Mouse (Mus musculus) ovary, postnatal 36 days (tissue): ENCODE data around the gene Dyrk1a.

Experiments used
- DNase-seq: peaks from one replicate; pipeline ENCODE4 v3.0.0; 2022; ENCODE audit warnings: low spot score, mixed read lengths

Dyrk1a gene

DNA sequence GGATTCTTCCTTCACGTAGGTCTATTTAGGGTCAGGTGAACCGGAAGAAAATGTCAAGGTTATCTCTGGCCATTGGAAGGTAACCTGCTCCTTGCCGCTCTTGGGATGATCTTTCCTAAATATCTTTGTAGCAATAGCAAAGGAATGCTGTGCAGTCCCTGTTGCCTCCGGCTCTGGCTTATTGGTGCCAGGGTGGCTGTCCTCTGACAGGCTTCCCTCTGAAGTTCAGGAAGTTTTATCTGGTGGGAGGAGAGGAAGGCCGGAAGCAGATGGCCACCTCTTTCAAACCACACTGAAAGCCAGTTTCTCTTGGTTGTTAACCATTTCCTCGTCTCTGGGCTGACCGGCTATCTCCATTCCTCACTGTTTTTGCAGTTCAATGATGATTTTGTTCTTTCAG is 10.5 kb upstream of the Dyrk1a start:
- no peak for DNase-seq

DNA sequence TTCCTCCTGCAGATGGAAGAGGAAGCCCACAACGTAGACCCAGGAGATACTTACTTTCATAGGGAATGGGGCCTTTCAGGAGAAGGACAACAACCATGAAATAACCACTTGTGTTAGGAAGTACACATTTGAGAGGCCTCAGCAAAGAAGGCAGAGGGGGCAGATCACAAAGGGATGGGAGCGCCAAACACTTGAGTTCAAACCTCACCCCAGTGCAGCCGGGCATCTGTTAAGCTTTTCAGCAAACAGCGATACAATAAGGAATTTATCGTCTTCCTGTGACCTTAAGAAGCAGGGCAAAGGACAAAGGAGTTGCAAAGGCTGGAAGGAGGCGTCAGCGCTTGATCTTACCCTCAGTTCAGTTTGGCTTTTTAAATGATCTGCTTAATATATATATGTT is 10.0 kb upstream of the Dyrk1a start:
- DNase-seq: no peak

GRCm38 (mm10) chr16:94560618-94561017 is 9.2 kb upstream of the Dyrk1a start:
- DNase-seq: no peak

DNA sequence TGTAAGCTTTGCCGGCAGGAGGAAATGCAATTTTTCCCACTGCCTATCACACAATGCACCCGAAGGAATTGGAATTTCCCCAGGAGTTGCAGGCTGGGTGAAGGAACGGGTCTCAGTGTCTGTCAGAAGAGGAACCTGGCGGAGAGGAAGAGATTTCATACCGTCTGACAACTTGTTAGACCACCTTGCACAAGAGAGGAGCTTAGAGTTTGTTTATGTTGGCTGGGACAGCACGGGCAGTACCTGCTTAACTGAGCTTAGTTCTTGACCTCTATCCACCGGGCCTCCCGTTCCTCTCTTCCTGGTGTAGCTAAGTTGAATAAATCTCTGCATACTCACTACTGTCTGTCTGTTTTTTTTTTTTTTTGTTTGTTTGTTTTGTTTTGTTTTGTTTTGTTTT is 3.7 kb upstream of the Dyrk1a start:
- no peak for DNase-seq

- DNase-seq: no peak
These were observed 2.8 kb upstream of the Dyrk1a start for GRCm38 (mm10) chr16:94566834-94567585.

GRCm38 (mm10) chr16:94567751-94568150 is 2.1 kb upstream of the Dyrk1a start:
- no peak for DNase-seq

DNA sequence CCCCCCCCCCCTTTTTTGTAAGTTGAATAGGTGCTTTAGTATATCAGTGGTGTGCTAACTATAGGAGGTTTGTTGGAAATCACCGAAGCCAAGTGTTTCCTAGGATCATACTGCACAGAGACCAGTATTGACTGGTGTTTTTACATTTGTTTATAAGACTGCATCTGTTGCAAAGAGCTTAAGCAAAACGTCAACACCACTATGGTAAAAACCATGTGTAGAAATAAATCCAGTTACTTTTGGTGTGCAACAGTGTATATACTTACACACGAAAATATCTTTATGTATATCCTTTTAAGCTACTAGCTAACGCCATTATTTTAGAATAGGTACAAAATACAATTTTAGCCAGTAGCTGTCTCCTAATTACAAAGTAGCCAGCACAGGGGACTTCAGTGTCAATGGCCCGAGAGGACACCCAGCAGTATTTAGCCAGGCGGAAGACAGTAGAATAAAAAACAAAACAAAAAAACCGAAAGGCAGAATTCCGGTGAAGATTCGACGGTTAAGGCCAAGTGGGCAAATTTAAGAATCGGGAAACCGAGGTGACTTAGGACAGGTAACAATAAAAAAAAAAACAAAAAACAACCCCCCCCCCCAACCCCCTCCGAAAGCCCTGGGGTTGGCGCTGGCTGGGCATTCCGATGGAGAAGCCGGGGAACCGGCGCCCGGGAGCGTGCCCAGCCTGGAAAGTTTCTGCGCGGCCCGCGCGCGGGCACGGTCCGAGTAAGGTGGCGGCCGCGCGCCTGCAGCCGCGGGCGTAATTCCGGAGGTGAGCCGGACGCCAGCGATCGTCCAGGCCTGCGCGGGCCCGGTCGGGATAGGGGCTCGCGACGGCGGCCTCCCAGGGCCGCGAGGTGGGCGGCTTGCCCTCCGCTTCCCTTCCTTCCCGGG is 1.2 kb upstream of the Dyrk1a start:
- DNase-seq: no peak

GRCm38 (mm10) chr16:94570361-94571041 is 691 bp downstream of the Dyrk1a start:
- DNase-seq: peak; percentile 72

DNA sequence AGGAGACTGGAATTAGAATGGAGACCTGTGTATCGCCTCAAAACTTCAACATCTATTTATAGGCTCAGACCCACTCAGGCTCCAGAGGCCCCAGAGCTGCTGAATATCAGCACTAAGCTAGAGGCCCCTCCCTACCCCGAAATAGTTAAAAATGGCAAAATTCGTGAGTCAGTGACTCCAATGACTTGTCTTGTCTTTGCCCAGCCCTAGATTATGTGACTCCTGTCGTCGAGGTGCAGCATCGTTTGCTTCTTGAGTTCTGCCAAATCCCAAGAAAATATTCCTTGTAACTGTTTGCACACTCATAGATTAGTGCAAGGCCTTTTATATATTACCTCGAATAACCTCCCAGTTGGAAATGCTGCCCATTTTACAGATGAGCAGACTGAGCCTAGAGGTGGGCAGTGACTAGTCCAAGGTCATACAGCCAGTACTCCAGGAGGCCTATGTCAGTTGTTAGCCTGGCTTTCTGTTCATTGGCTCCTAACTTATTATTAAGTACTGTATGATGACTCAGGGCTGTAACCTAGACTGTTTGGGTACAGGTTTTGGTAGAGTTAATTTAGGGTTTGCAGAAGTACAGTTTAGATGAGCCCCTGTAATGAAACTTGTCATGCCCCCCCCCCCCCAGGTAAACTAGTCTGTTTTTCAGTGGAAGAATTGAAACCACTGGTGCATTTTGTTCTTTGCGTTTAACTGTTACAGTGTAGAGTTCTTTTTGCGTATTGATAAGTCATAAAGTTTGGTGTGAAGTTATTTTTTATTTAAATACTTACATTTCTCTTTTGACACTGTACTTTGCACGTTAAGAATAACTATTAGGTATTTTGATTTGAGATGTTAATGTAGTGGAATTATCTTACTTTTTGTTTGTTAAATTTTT is 1.5 kb downstream of the Dyrk1a start:
- no peak for DNase-seq

- no peak for DNase-seq
These were observed 2.6 kb downstream of the Dyrk1a start for GRCm38 (mm10) chr16:94572422-94572821.

DNA sequence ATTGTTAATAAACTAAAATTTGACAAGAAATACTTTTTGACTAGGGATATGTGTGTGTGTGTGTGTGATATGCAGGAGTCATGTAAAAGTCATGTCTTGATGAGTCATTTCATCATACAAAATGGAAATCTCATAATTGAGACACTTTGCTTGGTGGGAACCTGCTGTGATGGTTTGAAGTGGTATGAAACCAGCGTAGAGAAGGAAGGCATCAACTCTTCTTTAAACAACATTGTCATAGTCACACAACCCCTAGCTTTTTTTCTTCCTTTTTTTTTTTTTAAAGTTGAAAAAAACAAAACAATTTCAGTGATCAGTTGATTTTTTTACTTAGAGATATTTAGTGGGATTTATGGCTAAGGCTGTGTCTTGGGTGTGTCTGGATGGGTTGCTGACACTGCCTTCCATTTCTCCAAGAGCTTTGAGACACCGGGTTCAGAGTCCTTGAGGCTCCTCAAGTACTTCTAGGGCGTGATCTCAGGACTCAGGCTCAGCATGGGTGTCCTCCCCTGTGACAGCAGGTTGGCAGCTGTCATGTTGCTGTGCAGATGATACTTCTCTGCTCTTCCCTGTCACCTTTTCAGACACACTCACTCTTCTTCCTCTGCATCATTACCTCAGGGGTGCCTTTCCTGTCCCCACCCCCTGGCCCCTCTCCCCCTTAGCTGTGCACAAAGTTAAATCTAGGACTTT is 4.4 kb downstream of the Dyrk1a start:
- no peak for DNase-seq

- no peak for DNase-seq
These were observed 4.9 kb downstream of the Dyrk1a start for GRCm38 (mm10) chr16:94574718-94575094.

- DNase-seq: no peak
These were observed 5.9 kb downstream of the Dyrk1a start for GRCm38 (mm10) chr16:94575757-94576156.

DNA sequence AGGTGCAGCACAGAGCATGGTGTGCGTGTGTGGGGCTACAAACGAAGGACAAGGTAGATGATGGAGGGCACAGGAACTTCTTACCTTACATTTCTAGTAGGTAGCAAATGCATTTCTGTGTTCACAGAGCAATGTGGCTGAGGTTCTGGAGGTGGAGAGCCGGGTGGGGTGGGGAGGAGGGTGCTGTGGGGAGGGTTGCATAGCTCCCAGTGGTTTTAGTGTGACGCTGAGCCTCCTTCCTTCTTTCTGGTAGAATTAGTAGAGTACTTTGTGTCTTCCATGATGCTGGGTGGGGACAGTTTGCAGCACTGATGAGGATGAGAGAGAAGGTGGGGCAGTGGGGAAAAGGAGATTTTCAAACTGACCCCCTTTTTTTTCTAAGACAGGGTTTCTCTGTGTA is 9.5 kb downstream of the Dyrk1a start:
- DNase-seq: no peak

GRCm38 (mm10) chr16:94580844-94581405 is 11.1 kb downstream of the Dyrk1a start:
- DNase-seq: no peak

- no peak for DNase-seq
These were observed 16.7 kb downstream of the Dyrk1a start for GRCm38 (mm10) chr16:94586349-94586990.

- DNase-seq: no peak
These were observed 17.7 kb downstream of the Dyrk1a start for GRCm38 (mm10) chr16:94587461-94587860.

DNA sequence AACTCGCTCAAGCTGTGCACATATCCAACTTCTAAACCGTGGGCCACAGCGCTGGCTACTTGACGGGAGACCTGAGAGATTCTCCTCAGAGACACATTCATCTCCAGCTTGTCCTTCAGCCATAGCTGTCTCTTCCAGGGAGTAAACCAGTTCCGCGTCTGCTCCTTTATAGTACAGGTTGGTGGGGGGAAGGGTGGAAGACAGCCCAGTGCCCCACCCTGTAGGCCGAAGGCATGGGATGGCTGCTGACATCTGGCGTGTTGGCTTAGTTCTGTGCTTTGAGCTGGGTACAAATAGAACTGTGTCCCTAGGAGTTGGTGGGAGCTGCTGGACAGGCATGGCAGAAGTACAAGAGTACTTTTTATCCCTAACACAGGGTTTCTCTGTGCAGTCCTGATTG is 18.4 kb downstream of the Dyrk1a start:
- no peak for DNase-seq

DNA sequence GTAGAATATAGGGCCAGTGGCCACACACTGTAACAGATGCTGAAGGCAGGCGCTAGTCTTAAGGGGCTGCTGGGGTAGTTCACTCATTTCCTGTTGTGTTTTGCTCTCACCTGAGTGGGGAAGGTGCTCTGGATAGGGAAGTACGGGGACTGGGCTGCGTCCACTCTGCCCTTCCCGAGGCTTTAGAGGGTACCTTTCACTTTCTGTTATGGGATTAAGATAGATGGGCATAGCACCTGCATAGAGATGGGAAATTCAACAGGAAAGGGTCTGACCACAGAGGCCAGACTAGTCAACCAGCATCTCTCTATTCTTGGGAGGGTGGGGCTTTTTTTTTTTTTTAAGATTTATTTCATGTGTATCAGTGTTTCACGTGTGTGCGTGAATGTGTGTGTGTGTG is 19.2 kb downstream of the Dyrk1a start:
- no peak for DNase-seq

- no peak for DNase-seq
These were observed 19.8 kb downstream of the Dyrk1a start for GRCm38 (mm10) chr16:94589648-94590047.
